Mouse (Mus musculus) embryonic facial prominence, embryonic 14.5 days (tissue): ENCODE results near the gene Eps15l1. TPM values are rescaled to one million over a fixed set of nuclear protein-coding genes. Genes with fewer than 3 reads are reported as not detected.
A peak's percentile ranks its signal among the peaks of the same experiment; 100 is the strongest.

ENCODE experiments used
- ATAC-seq: fragments of 200-750 bp; cut with Nextera tagmentation; 2 replicates; pipeline ENCODE4 v1.8.0; 2017; ENCODE audit warnings: low read depth, moderate number of reproducible peaks, moderate TSS enrichment
- DNase-seq: peaks from one replicate; pipeline ENCODE4 v3.0.0-alpha.2; 2015; ENCODE audit warnings: low spot score
- H3K27ac ChIP-seq: fragments of 300-500 bp; sonication (generic); replicated peaks from 2 replicates; pipeline ENCODE4 v1.5.1; 2014; ENCODE audit warnings: low read depth, mild to moderate bottlenecking, low read length, moderate library complexity
- H3K27me3 ChIP-seq: fragments of 300-500 bp; sonication (generic); replicated peaks from 2 replicates; pipeline ENCODE4 v1.6.1; 2014; ENCODE audit warnings: low read length; ENCODE audit not compliant: control insufficient read depth, insufficient read depth
- H3K36me3 ChIP-seq: fragments of 300-500 bp; sonication (generic); 2 replicates; pipeline ENCODE4 v1.6.1; 2014; ENCODE audit warnings: low read length, mixed read lengths; ENCODE audit not compliant: control insufficient read depth, insufficient read depth
- H3K4me1 ChIP-seq: fragments of 300-500 bp; sonication (generic); 2 replicates; pipeline ENCODE4 v1.6.1; 2014; ENCODE audit warnings: antibody characterized with exemption, low read length; ENCODE audit not compliant: control insufficient read depth, insufficient read depth
- H3K4me2 ChIP-seq: fragments of 300-500 bp; sonication (generic); 2 replicates; pipeline ENCODE4 v1.6.1; 2014; ENCODE audit warnings: low read depth, mild to moderate bottlenecking, low read length, moderate library complexity, mixed read lengths
- H3K4me3 ChIP-seq: fragments of 300-500 bp; sonication (generic); 2 replicates; pipeline ENCODE4 v1.5.1; 2014; ENCODE audit warnings: low read depth, mild to moderate bottlenecking, low read length
- H3K9ac ChIP-seq: fragments of 300-500 bp; sonication (generic); 2 replicates; pipeline ENCODE4 v1.6.1; 2014; ENCODE audit warnings: low read depth, mild to moderate bottlenecking, low read length, moderate library complexity, mixed read lengths
- H3K9me3 ChIP-seq: fragments of 300-500 bp; sonication (generic); 2 replicates; pipeline ENCODE4 v1.6.1; 2016; ENCODE audit warnings: low read length; ENCODE audit not compliant: control insufficient read depth
- WGBS: fragments of 180-500 bp; shearing (Covaris S2); extraction: QIAGEN DNeasy Blood & Tissue Kit; methylation state at CpG from one replicate; pipeline ENCODE4 v1.1.7; 2014; 5-methylcytosine and 5-hydroxymethylcytosine counted together
- polyA plus RNA-seq: library from polyadenylated mRNA; unstranded; fragments of >200 nt; fragmentation: Nextera tagmentation; extraction: Ambion mirVana; gene quantifications from 2 replicates; pipeline ENCODE4 v1.2.1, GENCODE M21; 2014

Gene Eps15l1
- polyA plus RNA-seq, 1 experiment from 2014 or later = 50.2 TPM

DNA sequence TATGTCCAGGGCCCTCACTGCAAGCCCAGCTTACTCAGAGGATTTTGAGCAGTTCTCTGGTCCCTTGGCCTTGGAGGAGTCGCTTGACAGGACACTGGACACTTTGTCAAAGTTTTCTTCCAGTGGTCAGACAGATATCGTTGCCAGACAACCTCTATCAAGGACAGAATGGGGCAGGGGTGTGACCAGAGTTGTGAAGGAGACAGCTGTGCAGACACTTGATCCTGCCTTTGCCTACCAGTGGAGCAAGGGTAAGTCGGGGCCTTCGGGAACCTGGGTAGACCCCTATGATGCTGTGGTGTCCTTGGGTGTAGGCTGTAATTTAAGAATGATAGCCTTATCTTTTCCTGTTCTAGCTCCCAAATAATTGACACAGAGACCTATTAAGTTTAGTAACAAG, 34.1 kb upstream of the Eps15l1 start:
- no peak overlapping the region for H3K4me2 ChIP-seq
- no peak overlapping the region for H3K27ac ChIP-seq
- 91% methylated on average over 4 of the region's 4 CpGs for WGBS
- H3K36me3 ChIP-seq = peaks cover 78% of the 10 kb centered on the region
- H3K9me3 ChIP-seq = 0 out of 2 replicates have a peak, but pooled peaks cover 4% of the 10 kb centered on the region
- no peaks in the 10 kb centered on the region for H3K4me1 ChIP-seq
- H3K27me3 ChIP-seq = no peaks in the 10 kb centered on the region
- no peak overlapping the region for H3K9ac ChIP-seq
- DNase-seq (no peak), ATAC-seq (no peak)
- H3K4me3 ChIP-seq = no peak overlapping the region

DNA sequence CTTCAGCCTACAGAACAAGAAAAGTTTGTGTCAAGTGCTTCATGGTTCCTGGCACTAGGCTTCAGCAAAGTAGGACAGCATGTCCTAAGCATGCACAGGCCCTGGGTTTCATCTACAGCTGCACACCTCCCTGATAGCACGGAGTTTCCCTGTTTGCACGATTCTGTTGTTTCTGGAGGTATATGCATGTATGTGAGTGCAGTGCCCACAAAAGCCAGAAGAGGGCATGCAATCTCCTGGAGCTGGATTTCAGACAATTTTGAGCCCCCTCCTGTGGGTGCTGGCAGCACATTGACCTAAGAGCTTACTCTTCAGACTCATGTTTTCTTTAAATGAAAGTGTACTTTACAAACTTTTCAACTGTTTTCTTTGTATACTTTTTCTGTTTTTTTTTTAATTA, 32.6 kb upstream of the Eps15l1 start:
- H3K9ac ChIP-seq = no peak overlapping the region
- WGBS = 93% methylated on average over 2 of the region's 2 CpGs
- H3K4me2 ChIP-seq = no peak overlapping the region
- no peak overlapping the region for H3K4me3 ChIP-seq
- DNase-seq (no peak), ATAC-seq (no peak)
- H3K27me3 ChIP-seq = no peaks in the 10 kb centered on the region
- 0 out of 2 replicates have a peak, but pooled peaks cover 4% of the 10 kb centered on the region for H3K9me3 ChIP-seq
- no peaks in the 10 kb centered on the region for H3K4me1 ChIP-seq
- no peak overlapping the region for H3K27ac ChIP-seq
- peaks cover 78% of the 10 kb centered on the region for H3K36me3 ChIP-seq

DNA sequence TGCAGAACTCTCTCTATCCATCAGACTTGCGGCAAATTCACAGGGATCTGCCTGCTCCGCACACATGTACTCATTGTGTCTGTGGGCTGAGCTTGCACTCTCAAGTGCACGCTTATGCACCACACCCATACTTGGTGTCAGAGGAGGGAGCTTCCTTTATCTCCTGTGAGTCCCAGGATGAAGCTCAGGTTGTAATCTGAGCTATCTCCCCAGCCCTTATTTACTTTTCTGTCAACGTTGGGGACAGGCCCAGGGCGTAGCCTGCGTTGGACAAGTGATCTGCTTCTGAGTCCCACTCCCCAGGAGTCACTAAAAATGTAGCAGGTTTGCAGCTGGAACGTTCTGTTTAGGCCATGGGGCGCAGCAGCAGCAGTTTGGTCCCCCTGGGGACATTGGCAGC, 30.3 kb upstream of the Eps15l1 start:
- WGBS = 80% methylated on average over 8 of the region's 8 CpGs
- ATAC-seq (no peak), DNase-seq (no peak)
- Histone ChIP-seq H3K9me3 (0 out of 2 replicates have a peak, but pooled peaks cover 8% of the 10 kb centered on the region), H3K4me3 (no peak overlapping the region), H3K4me2 (no peak overlapping the region), H3K36me3 (peaks cover 76% of the 10 kb centered on the region), H3K9ac (no peak overlapping the region), H3K27me3 (no peaks in the 10 kb centered on the region), H3K27ac (no peak overlapping the region), H3K4me1 (no peaks in the 10 kb centered on the region)

DNA sequence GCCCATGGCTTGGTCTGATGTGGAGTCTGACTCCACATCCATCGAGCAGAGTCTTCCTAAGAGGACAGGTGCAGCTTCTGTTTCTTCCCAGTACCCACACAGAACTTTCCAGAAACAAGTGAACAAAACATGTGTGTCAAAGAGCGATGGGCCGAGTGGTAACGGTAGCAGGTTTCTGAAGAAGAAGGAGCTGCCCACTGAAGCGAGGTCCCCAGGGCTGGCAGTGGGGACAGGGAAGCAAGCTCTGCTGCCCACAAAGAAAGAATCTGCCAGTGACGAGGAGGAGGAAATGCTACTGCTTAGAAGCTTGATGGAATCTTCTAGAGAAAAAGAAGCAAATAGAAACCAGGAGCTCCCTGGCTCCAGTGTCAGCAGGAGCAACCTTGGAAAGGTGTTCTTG, 23.8 kb upstream of the Eps15l1 start:
- Histone ChIP-seq H3K4me3 (no peak overlapping the region), H3K4me2 (no peak overlapping the region), H3K27ac (no peak overlapping the region), H3K36me3 (peaks cover 22% of the 10 kb centered on the region), H3K27me3 (no peaks in the 10 kb centered on the region), H3K4me1 (no peaks in the 10 kb centered on the region), H3K9ac (no peak overlapping the region; the same call in 1 of the 2 replicates), H3K9me3 (0 out of 2 replicates have a peak, but pooled peaks cover 5% of the 10 kb centered on the region)
- DNase-seq = no peak
- WGBS = 96% methylated on average over 6 of the region's 6 CpGs
- ATAC-seq = no peak

DNA sequence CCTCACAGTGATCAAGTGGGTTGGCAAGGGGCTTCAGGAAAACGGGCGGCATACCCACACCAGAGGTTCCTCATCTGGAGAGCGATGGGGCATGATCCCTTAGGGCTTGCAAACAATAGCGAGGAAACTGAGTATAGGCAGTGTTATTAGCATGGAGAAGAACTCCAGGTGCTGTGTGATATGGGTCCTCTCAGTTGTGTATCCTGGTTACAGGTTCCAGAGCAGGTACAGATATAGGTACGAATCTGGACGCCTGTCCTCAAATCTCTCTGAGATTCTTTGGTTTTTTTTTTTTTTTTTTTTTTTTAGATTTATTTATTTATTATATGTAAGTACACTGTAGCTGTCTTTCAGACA, 22.7 kb upstream of the Eps15l1 start:
- peak overlapping the region; percentile 22; the same call in 1 of the 2 replicates for H3K27ac ChIP-seq
- H3K27me3 ChIP-seq = no peaks in the 10 kb centered on the region
- no peak for DNase-seq
- peak overlapping the region; percentile 45 for H3K4me3 ChIP-seq
- H3K4me2 ChIP-seq = peak overlapping the region; percentile 83
- ATAC-seq = peak; percentile 45
- H3K36me3 ChIP-seq = peaks cover 11% of the 10 kb centered on the region
- H3K9ac ChIP-seq = peak overlapping the region; percentile 72
- 35% methylated on average over 6 of the region's 6 CpGs for WGBS
- no peaks in the 10 kb centered on the region for H3K4me1 ChIP-seq
- 0 out of 2 replicates have a peak, but pooled peaks cover 5% of the 10 kb centered on the region for H3K9me3 ChIP-seq

DNA sequence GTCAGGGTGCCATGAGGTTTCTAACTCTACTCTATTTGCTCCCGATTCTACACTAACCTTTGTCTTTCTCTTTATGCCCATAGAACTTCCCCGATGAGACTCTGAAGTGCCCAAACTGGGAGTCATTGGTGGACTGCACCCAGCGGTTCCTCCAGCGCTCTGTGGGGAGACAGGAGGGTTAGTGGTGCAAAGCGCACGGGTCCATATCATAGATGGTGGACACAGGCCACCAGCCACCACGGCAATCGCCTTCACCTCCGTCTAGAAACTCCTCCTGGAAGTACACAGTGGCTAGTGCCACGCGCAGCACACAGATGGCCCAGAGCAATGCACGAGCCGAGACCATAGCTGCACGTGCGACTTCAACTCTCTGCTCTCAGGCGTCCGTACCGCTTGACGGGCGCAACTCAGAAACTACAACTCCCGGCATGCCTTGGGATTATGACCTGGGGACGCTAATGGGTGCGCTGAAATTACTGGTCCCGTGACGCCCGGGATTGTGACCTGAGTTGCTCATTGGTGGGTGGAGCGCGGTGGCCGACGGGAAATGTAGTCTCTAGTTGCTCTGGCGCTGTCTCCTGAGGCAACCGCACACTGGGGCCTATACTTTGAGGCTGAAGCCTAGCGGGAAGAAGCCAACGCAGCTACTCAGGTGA, 22.2 kb upstream of the Eps15l1 start, which contains the start of the genes Calr3 and 1700030K09Rik:
Gene Calr3 (minus strand): TSS at position 533 of the 656 bp plus-strand sequence.
Gene 1700030K09Rik (plus strand): TSS at position 543 of the 656 bp plus-strand sequence.
- Histone ChIP-seq H3K9ac (peak within 1 kb of the TSS; percentile 72), H3K27me3 (no peaks in the 10 kb centered on the region), H3K4me3 (peak within 1 kb of the TSS; percentile 45), H3K4me1 (no peaks in the 10 kb centered on the region), H3K36me3 (peaks cover 7% of the 10 kb centered on the region; the same call in 1 of the 2 replicates), H3K9me3 (0 out of 2 replicates have a peak, but pooled peaks cover 5% of the 10 kb centered on the region), H3K27ac (peak within 1 kb of the TSS; percentile 22; the same call in 1 of the 2 replicates), H3K4me2 (peak within 1 kb of the TSS; percentile 83)
- peak; percentile 99 for DNase-seq
- peak; percentile 99 for ATAC-seq
- 6% methylated on average over 33 of the region's 34 CpGs for WGBS

DNA sequence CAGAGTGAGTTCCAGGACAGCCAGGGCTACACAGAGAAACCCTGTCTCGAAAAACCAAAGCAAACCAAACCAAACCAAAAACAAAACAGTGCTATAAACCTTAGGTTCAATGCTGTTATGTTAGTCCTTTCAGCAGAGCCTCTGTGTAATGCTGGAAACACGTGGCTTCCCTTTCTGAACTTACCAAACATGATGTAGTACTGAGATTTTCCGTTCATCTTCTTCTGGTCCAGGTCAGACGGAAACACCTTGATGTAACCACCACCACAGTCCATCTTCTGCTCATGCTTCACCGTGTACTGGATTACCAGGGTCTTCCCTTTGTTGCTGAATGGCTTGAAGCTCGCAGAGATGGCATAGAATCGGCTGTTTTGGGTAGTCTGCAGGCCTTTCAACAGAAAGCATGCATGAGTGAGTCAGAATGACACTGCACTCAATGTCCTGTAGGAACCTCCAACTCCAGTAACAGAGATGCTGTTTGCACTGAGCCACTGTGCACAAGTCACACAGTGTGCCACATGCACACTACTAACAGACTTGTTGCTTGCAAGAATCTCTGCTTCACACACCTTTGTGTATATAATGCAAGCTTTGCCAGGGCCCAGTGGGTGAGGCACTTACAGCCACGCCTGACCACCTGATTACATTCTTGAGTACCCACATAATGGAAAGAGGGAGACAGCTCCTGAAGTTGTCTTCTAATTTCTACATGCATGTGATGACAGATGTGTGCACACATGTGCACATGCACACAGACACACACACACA, 17.2 kb upstream of the Eps15l1 start:
- Histone ChIP-seq H3K9me3 (no peaks in the 10 kb centered on the region), H3K27ac (no peak overlapping the region), H3K9ac (no peak overlapping the region), H3K36me3 (no peaks in the 10 kb centered on the region), H3K27me3 (no peaks in the 10 kb centered on the region), H3K4me2 (no peak overlapping the region), H3K4me3 (no peak overlapping the region), H3K4me1 (no peaks in the 10 kb centered on the region)
- no peak for DNase-seq
- 77% methylated on average over 8 of the region's 8 CpGs for WGBS
- ATAC-seq = no peak

DNA sequence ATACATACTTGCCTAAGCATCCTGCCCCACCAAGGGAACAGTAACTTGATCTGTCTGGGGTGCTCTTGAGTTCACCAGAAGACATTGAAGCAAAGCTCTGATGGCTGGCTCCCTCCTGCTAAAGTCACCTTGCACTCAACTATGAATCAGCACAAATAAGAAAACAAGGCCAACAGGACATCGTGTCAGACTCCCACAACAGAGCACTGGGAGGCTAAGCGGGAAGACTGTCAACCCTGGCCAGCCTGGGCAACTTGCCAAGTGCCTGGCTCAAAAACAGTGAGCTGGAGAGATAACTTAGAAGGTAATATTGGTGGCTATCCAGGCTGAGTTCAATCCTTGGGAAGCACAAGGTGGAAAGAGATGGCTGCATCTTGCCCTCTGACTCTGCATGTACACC, 13.7 kb upstream of the Eps15l1 start:
- no peak overlapping the region for H3K4me2 ChIP-seq
- DNase-seq (peak; percentile 3), ATAC-seq (no peak)
- H3K4me1 ChIP-seq = no peaks in the 10 kb centered on the region
- H3K36me3 ChIP-seq = no peaks in the 10 kb centered on the region
- no peaks in the 10 kb centered on the region for H3K27me3 ChIP-seq
- H3K27ac ChIP-seq = no peak overlapping the region
- H3K9ac ChIP-seq = no peak overlapping the region
- WGBS = 44% methylated on average over 2 of the region's 2 CpGs
- H3K9me3 ChIP-seq = no peaks in the 10 kb centered on the region
- no peak overlapping the region for H3K4me3 ChIP-seq
